Mouse (Mus musculus) bone marrow, adult 2 months (tissue): ENCODE results near the gene Fgf15.

ENCODE experiments used
- CTCF ChIP-seq: fragments of 200-500 bp; IDR thresholded peaks from 2 replicates; pipeline ENCODE4 v1.5.1; 2011; ENCODE audit warnings: low read length, control low read depth; ENCODE audit not compliant: control insufficient read depth, insufficient read depth
- POLR2A ChIP-seq: fragments of 200-500 bp; IDR thresholded peaks from 2 replicates; pipeline ENCODE4 v1.6.1; 2011; ENCODE audit warnings: low read depth, mild to moderate bottlenecking, control low read depth, low read length, borderline replicate concordance; ENCODE audit not compliant: control insufficient read depth

- TF ChIP-seq POLR2A (no peak), CTCF (no peak)
These were observed 31.3 kb downstream of the Fgf15 start for GRCm38 (mm10) chr7:144927591-144927990.
